Mouse (Mus musculus) erythroblast, embryonic 14.5 days (primary cell): ENCODE measurements around the gene Timp2.

ENCODE experiments used
- GATA1 ChIP-seq: IDR thresholded peaks from 2 replicates; pipeline ENCODE4 v1.6.1; 2012; ENCODE audit warnings: low read length, inconsistent platforms, mixed read lengths
- TAL1 ChIP-seq: IDR thresholded peaks from 3 replicates; pipeline ENCODE4 v1.6.1; 2012; ENCODE audit warnings: low read length, inconsistent platforms, mixed read lengths

DNA sequence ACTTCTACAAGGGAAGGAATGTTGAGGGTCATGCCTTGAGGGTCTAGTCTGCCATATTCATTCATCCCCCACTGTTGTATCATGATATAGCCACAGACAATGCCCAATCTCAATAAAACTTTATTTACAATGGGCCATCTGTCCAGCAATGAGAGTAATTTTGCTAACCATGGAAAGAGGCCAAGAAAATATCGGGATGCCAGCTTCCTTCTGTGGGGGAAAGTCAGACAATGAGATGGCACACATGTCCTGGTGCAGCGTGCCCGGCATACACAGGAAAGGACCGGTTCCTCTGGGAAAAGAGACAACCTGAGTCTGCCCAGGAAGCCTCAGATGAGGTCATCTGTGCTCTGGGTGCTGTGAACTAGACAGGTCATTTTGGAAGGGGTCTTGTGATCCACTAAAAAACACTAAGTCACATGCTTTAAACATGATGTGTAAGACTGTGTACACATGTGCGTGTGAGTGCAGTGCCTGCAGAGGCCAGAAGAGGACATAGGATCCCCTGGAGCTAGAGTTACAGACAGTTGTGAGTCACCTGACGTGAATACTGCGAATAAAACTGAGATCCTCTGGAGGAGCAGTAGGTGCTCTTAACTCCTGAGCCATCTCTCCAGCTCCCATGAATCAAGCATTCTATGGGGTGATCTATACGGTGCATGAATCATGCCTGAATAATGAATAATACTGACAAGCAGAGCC is 9.0 kb downstream of the Timp2 start:
- no peak for TF ChIP-seq GATA1
- TF ChIP-seq TAL1, result no peak
